11 mouse cellular contexts compared by ENCODE assay signal in genomic region chr1:131714388-131715337, GRCm38 (mm10). TPM values are rescaled to one million over a fixed set of nuclear protein-coding genes. Genes with fewer than 3 reads are reported as not detected.
DNase-seq lines count a peak whose midpoint lies in the region; ATAC-seq and TF ChIP-seq lines count a peak whose summit lies in the region.
"Had no signal": no experiment of that assay in that cellular context is flagged by ENCODE, and none has a peak within 500 bp of the region (broad histone marks: within the 10 kb centered on the region; RNA-seq: fewer than 3 reads in every experiment).

No protein-coding gene starts in this region.

- H3K9ac ChIP-seq in heart, embryonic 11.5 days (ENCODE audit: low read depth, low read length): no peak overlapping the region
- H3K9ac ChIP-seq in lung, embryonic 14.5 days: no peak overlapping the region
- H3K9ac ChIP-seq: embryonic facial prominence, embryonic 12.5 days had no signal

- H3K27ac ChIP-seq in heart, embryonic 11.5 days (ENCODE audit: low read depth, low read length): no peak overlapping the region
- no peak overlapping the region for H3K27ac ChIP-seq in lung, embryonic 14.5 days (ENCODE audit: low read depth)
- H3K27ac ChIP-seq: embryonic facial prominence, embryonic 12.5 days had no signal

- H3K9me3 ChIP-seq in heart, embryonic 11.5 days (replicated peaks; ENCODE audit: control insufficient read depth, low read length): no peaks in the 10 kb centered on the region
- no peaks in the 10 kb centered on the region for H3K9me3 ChIP-seq in lung, embryonic 14.5 days (ENCODE audit: low read depth, low read length)
- H3K9me3 ChIP-seq: embryonic facial prominence, embryonic 12.5 days; G1E had no signal

- peak; percentile 2; the same call in 1 of the 2 replicates for TF ChIP-seq CTCF in lung, embryonic 14.5 days (IDR thresholded peaks at IDR 0.05; ENCODE audit: low read depth)

- no peak overlapping the region for H3K4me2 ChIP-seq in heart, embryonic 11.5 days
- H3K4me2 ChIP-seq in lung, embryonic 14.5 days: no peak overlapping the region
- H3K4me2 ChIP-seq: embryonic facial prominence, embryonic 12.5 days had no signal

- H3K27me3 ChIP-seq in heart, embryonic 11.5 days (ENCODE audit: control insufficient read depth, insufficient read depth, low read length): no peaks in the 10 kb centered on the region
- H3K27me3 ChIP-seq in lung, embryonic 14.5 days (ENCODE audit: insufficient read depth, low read length): no peaks in the 10 kb centered on the region
- H3K27me3 ChIP-seq: embryonic facial prominence, embryonic 12.5 days had no signal

- no peak for ATAC-seq in heart, embryonic 11.5 days (replicated peaks; ENCODE audit: insufficient number of reproducible peaks, low FRiP score, low TSS enrichment)
- ATAC-seq in lung, embryonic 14.5 days (ENCODE audit: insufficient read depth): no peak

- 59% methylated on average over 20 of the region's 20 CpGs for WGBS in heart, embryonic 11.5 days (ENCODE audit: insufficient replicate concordance)
- 61% methylated on average over 20 of the region's 20 CpGs for WGBS in lung, embryonic 14.5 days

- no peaks in the 10 kb centered on the region for H3K36me3 ChIP-seq in heart, embryonic 11.5 days (ENCODE audit: control insufficient read depth, insufficient read depth, low read length)
- H3K36me3 ChIP-seq in lung, embryonic 14.5 days (ENCODE audit: insufficient read depth): no peaks in the 10 kb centered on the region
- H3K36me3 ChIP-seq: embryonic facial prominence, embryonic 12.5 days; G1E had no signal

- peak; percentile 92 for DNase-seq in heart, adult 11 months
- DNase-seq in lung, embryonic 14.5 days: peak; percentile 38
- DNase-seq in lung, postnatal 14 days: no peak
- peak; percentile 71 for DNase-seq in R1 (ENCODE audit: low read depth, low spot score)
- peak; percentile 34 for DNase-seq in ovary, postnatal 14 days (ENCODE audit: low spot score)
- no peak for DNase-seq in cerebellum, adult 11-12 months
- DNase-seq in embryo, embryonic 10.5 days (ENCODE audit: low spot score): no peak
- DNase-seq: liver had no signal

- H3K4me3 ChIP-seq in heart, embryonic 11.5 days (ENCODE audit: low read depth, low read length): no peak overlapping the region
- no peak overlapping the region for H3K4me3 ChIP-seq in lung, embryonic 14.5 days (ENCODE audit: low read depth, low read length)
- H3K4me3 ChIP-seq: embryonic facial prominence, embryonic 12.5 days had no signal

- H3K4me1 ChIP-seq in heart, embryonic 11.5 days (ENCODE audit: control insufficient read depth, insufficient read depth, low read length): 0 out of 2 replicates have a peak, but pooled peaks cover 4% of the 10 kb centered on the region
- 0 out of 2 replicates have a peak, but pooled peaks cover 3% of the 10 kb centered on the region for H3K4me1 ChIP-seq in lung, embryonic 14.5 days (ENCODE audit: insufficient read depth)
- H3K4me1 ChIP-seq: embryonic facial prominence, embryonic 12.5 days had no signal

RNA-seq across cellular contexts. Expression of gene Rab7b, which starts 26.2 kb away (rescaled TPM):
- 1.1 and 1.4 TPM in 2 replicates for polyA plus RNA-seq in heart, embryonic 11.5 days (2014; fragmentation: Nextera tagmentation; extraction: Ambion mirVana)
- polyA plus RNA-seq in lung, embryonic 14.5 days (2014; fragmentation: Nextera tagmentation; extraction: Ambion mirVana): 1.4 and 1.6 TPM in 2 replicates
- polyA plus RNA-seq: G1E had no signal

RNA-seq across cellular contexts. Expression of gene Slc26a9, which starts 29.2 kb away (rescaled TPM):
- not detected in 2 replicates for polyA plus RNA-seq in heart, embryonic 11.5 days (2014; fragmentation: Nextera tagmentation; extraction: Ambion mirVana)
- 4.7 and 4.9 TPM in 2 replicates for polyA plus RNA-seq in lung, embryonic 14.5 days (2014; fragmentation: Nextera tagmentation; extraction: Ambion mirVana)

Comparison
In these comparisons a context has a peak if more than half of its experiments do, and no peak if none do; other contexts are left out.
1. DNase-seq: peak in heart, adult 11 months (single experiment), lung, embryonic 14.5 days (single experiment), R1 (single experiment) and ovary, postnatal 14 days (single experiment); none in lung, postnatal 14 days (single experiment), cerebellum, adult 11-12 months (single experiment) and embryo, embryonic 10.5 days (single experiment).